Mouse (Mus musculus): Measurements from ENCODE around the gene Grid2ip.

The Grid2ip gene

GRCm38 (mm10) chr5:143421484-143421883 is 64.3 kb downstream of the Grid2ip start:
- no peak for DNase-seq

DNA sequence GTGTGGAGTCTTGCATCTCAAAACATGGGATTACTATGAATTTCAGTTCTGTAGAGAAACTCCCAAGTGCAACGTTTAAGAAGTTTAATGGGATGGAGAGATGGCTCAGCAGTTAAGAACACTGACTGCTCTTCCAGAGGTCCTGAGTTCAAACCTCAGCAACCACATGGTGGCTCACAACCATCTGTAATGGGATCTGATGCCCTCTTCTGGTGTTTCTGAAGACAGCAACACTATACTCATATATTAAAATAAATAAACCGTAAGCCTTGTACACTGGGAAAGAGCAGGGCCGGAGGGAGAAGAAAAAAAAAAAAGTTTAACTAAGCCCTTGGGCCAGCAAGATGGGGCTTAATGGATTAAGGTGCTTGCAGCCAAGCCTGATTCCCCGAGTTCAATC is 65.9 kb downstream of the Grid2ip start:
- no peak for DNase-seq

GRCm38 (mm10) chr5:143423899-143424519 is 66.9 kb downstream of the Grid2ip start:
- DNase-seq: peak; percentile 76

DNA sequence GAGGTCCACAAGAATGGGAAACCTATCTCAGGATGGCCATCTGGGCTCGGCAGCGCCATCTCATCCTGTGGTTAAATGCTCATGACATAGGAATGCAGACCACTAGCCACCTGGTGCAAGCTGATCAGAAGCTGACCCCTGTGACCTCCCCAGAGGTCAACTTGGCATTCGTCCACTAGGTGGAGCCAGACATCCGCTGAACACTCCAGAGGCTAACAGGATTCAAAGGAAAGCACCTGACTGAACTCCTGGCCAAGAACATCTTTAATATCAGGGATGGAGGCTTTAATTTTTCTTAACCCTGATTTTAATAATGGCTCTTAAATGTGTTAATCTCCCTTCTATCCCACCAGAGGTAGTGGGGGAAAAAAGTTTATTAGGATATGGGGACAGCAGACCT is 77.3 kb downstream of the Grid2ip start:
- peak; percentile 77 for DNase-seq

- no peak for DNase-seq
Measured at GRCm38 (mm10) chr5:143441298-143441697, 84.2 kb downstream of the Grid2ip start.

DNA sequence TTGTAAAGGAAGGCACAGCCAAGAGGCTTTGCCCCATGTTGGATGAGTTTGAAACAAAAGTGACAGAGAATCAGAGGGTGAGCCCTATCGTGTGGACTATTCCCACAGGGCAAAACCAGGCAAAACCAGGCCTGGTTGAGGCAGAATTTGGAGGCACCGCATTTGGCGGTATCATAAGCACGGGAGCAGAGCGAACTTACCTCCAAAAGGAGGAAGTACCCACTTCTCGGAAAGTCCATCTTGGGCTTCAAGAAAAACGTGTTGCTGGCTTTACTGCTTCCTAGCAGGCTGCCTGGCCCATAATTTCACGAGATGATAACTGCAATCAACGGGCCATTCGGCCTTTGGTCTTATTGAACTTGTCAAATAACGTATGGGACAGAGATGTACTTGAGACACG is 84.6 kb downstream of the Grid2ip start:
- DNase-seq: no peak

Data from retina, postnatal 1 day (tissue).